Mouse (Mus musculus) C3H10T1/2 (cell line): ENCODE data around the gene Olfr1308. TPM values are rescaled to one million over a fixed set of nuclear protein-coding genes. Genes with fewer than 3 reads are reported as not detected.

ENCODE experiments used
- polyA plus RNA-seq, 2 experiments: library from polyadenylated mRNA; unstranded; fragments of >200 nt; fragmentation: generic; extraction: Trizol; gene quantifications; one replicate each; pipeline ENCODE4 v1.2.1; 2012; ENCODE audit warnings: missing spikeins in 2 of 2

The Olfr1308 gene
- polyA plus RNA-seq, result not detected

GRCm38 (mm10) chr2:111964844-111965243 lies at the start of gene Olfr1308:
TSS of gene Olfr1308 (minus strand) at chr2:111964944.

GRCm38 (mm10) chr2:112012608-112013007 lies 47.9 kb upstream of the Olfr1308 start, which contains the start of gene Olfr1310:
TSS of gene Olfr1310 (minus strand) at chr2:112012708.

GRCm38 (mm10) chr2:111990181-111990580 lies 25.4 kb upstream of the Olfr1308 start, which contains the start of gene Olfr1309:
TSS of gene Olfr1309 (minus strand) at chr2:111990281.

GRCm38 (mm10) chr2:111949340-111949739 lies 15.4 kb downstream of the Olfr1308 start, which contains the start of gene Olfr1307:
TSS of gene Olfr1307 (minus strand) at chr2:111949440.

GRCm38 (mm10) chr2:111916171-111916570 lies 48.6 kb downstream of the Olfr1308 start, which contains the start of gene Olfr1306:
TSS of gene Olfr1306 (minus strand) at chr2:111916271.

Other genes with a start within 250 kb of the Olfr1308 start
- gene Olfr1301, start 213.9 kb downstream of the Olfr1308 start, polyA plus RNA-seq, result not detected
- gene Olfr1302, start 187.5 kb downstream of the Olfr1308 start, polyA plus RNA-seq, result not detected
- not detected for gene Olfr1303, start 144.6 kb downstream of the Olfr1308 start, polyA plus RNA-seq
- not detected for gene Olfr1305, start 87.8 kb downstream of the Olfr1308 start, polyA plus RNA-seq
- gene Olfr1306, start 48.7 kb downstream of the Olfr1308 start, polyA plus RNA-seq, result not detected
- not detected for gene Olfr1307, start 15.5 kb downstream of the Olfr1308 start, polyA plus RNA-seq
- gene Olfr1309, start 25.3 kb upstream of the Olfr1308 start, polyA plus RNA-seq, result not detected
- gene Olfr1310, start 47.8 kb upstream of the Olfr1308 start, polyA plus RNA-seq, result not detected
- gene Olfr1311, start 59.5 kb upstream of the Olfr1308 start, polyA plus RNA-seq, result not detected
- not detected for gene Olfr1312, start 85.3 kb upstream of the Olfr1308 start, polyA plus RNA-seq
- gene Olfr1313, start 112.9 kb upstream of the Olfr1308 start, polyA plus RNA-seq, result not detected
- under 1 TPM; 0.02 to 0.08 TPM for gene Olfr1314, start 131.8 kb upstream of the Olfr1308 start, polyA plus RNA-seq
- gene Olfr1315-ps1, start 150.5 kb upstream of the Olfr1308 start, polyA plus RNA-seq, result under 1 TPM in 1 of 2 experiments, not detected in 1; 0.04 TPM
- under 1 TPM; 0.02 to 0.08 TPM for gene Olfr1316, start 170.0 kb upstream of the Olfr1308 start, polyA plus RNA-seq
- under 1 TPM in 1 of 2 experiments, not detected in 1; 0.18 TPM for gene Olfr1317, start 175.4 kb upstream of the Olfr1308 start, polyA plus RNA-seq
- under 1 TPM in 1 of 2 experiments, not detected in 1; 0.18 TPM for gene Olfr1318, start 189.3 kb upstream of the Olfr1308 start, polyA plus RNA-seq